Mouse (Mus musculus): ENCODE measurements around the gene Nphs1. TPM values are rescaled to one million over a fixed set of nuclear protein-coding genes. Genes with fewer than 3 reads are reported as not detected.

Gene Nphs1
- polyA plus RNA-seq, 1 experiment from 2014 or later = 1.3 TPM

- Histone ChIP-seq H3K9ac (ENCODE audit: low read length) (no peak overlapping the region), H3K9me3 (ENCODE audit: control insufficient read depth, low read length) (no peaks in the 10 kb centered on the region), H3K27ac (ENCODE audit: low read depth) (no peak overlapping the region), H3K4me1 (replicated peaks; ENCODE audit: control insufficient read depth, insufficient read depth, low read length) (no peaks in the 10 kb centered on the region), H3K4me2 (ENCODE audit: low read length) (no peak overlapping the region), H3K36me3 (ENCODE audit: control insufficient read depth, insufficient read depth, low read length) (no peaks in the 10 kb centered on the region), H3K4me3 (ENCODE audit: low read depth, low read length) (no peak overlapping the region), H3K27me3 (replicated peaks; ENCODE audit: control insufficient read depth, insufficient read depth, low read length) (no peaks in the 10 kb centered on the region)
- DNase-seq (ENCODE audit: low spot score) (peak; percentile 83), ATAC-seq (replicated peaks; ENCODE audit: low FRiP score, low TSS enrichment, low read depth) (0 out of 2 replicates have a peak, but pooled peaks have one; percentile 61)
- under 1% methylated on average over 10 of the region's 10 CpGs for WGBS
These were observed 23.9 kb upstream of the Nphs1 start for GRCm38 (mm10) chr7:30434238-30434637.

- no peaks in the 10 kb centered on the region for H3K9me3 ChIP-seq (ENCODE audit: control insufficient read depth, low read length)
- WGBS = 66% methylated on average over 10 of the region's 10 CpGs
- no peak overlapping the region for H3K9ac ChIP-seq (ENCODE audit: low read length)
- H3K4me3 ChIP-seq (ENCODE audit: low read depth, low read length) = no peak overlapping the region
- H3K4me2 ChIP-seq (ENCODE audit: low read length) = no peak overlapping the region
- H3K27ac ChIP-seq (ENCODE audit: low read depth) = no peak overlapping the region
- DNase-seq (ENCODE audit: low spot score) = no peak
- no peaks in the 10 kb centered on the region for H3K36me3 ChIP-seq (ENCODE audit: control insufficient read depth, insufficient read depth, low read length)
- ATAC-seq (replicated peaks; ENCODE audit: low FRiP score, low TSS enrichment, low read depth) = no peak
- H3K4me1 ChIP-seq (replicated peaks; ENCODE audit: control insufficient read depth, insufficient read depth, low read length) = no peaks in the 10 kb centered on the region
- H3K27me3 ChIP-seq (replicated peaks; ENCODE audit: control insufficient read depth, insufficient read depth, low read length) = no peaks in the 10 kb centered on the region
These were observed 23.4 kb upstream of the Nphs1 start for GRCm38 (mm10) chr7:30434701-30435100.

- no peak for ATAC-seq (replicated peaks; ENCODE audit: low FRiP score, low TSS enrichment, low read depth)
- H3K36me3 ChIP-seq (ENCODE audit: control insufficient read depth, insufficient read depth, low read length) = no peaks in the 10 kb centered on the region
- no peak overlapping the region for H3K27ac ChIP-seq (ENCODE audit: low read depth)
- no peaks in the 10 kb centered on the region for H3K9me3 ChIP-seq (ENCODE audit: control insufficient read depth, low read length)
- H3K4me3 ChIP-seq (ENCODE audit: low read depth, low read length) = no peak overlapping the region
- WGBS = 48% methylated on average over 9 of the region's 9 CpGs
- no peaks in the 10 kb centered on the region for H3K27me3 ChIP-seq (replicated peaks; ENCODE audit: control insufficient read depth, insufficient read depth, low read length)
- H3K9ac ChIP-seq (ENCODE audit: low read length) = no peak overlapping the region
- no peak overlapping the region for H3K4me2 ChIP-seq (ENCODE audit: low read length)
- DNase-seq (ENCODE audit: low spot score) = no peak
- no peaks in the 10 kb centered on the region for H3K4me1 ChIP-seq (replicated peaks; ENCODE audit: control insufficient read depth, insufficient read depth, low read length)
These were observed 23.0 kb upstream of the Nphs1 start for GRCm38 (mm10) chr7:30435156-30435555.

- H3K9me3 ChIP-seq (ENCODE audit: control insufficient read depth, low read length) = no peaks in the 10 kb centered on the region
- H3K4me3 ChIP-seq (ENCODE audit: low read depth, low read length) = no peak overlapping the region
- H3K9ac ChIP-seq (ENCODE audit: low read length) = no peak overlapping the region
- no peak overlapping the region for H3K27ac ChIP-seq (ENCODE audit: low read depth)
- DNase-seq (ENCODE audit: low spot score) = no peak
- no peaks in the 10 kb centered on the region for H3K4me1 ChIP-seq (replicated peaks; ENCODE audit: control insufficient read depth, insufficient read depth, low read length)
- no peak overlapping the region for H3K4me2 ChIP-seq (ENCODE audit: low read length)
- WGBS = 24% methylated on average over 10 of the region's 10 CpGs
- ATAC-seq (replicated peaks; ENCODE audit: low FRiP score, low TSS enrichment, low read depth) = no peak
- H3K36me3 ChIP-seq (ENCODE audit: control insufficient read depth, insufficient read depth, low read length) = no peaks in the 10 kb centered on the region
- no peaks in the 10 kb centered on the region for H3K27me3 ChIP-seq (replicated peaks; ENCODE audit: control insufficient read depth, insufficient read depth, low read length)
These were observed 21.2 kb upstream of the Nphs1 start for GRCm38 (mm10) chr7:30436879-30437278.

GRCm38 (mm10) chr7:30439734-30440133, 18.4 kb upstream of the Nphs1 start:
- Histone ChIP-seq H3K9ac (ENCODE audit: low read length) (no peak overlapping the region), H3K4me3 (ENCODE audit: low read depth, low read length) (no peak overlapping the region), H3K36me3 (ENCODE audit: control insufficient read depth, insufficient read depth, low read length) (no peaks in the 10 kb centered on the region), H3K4me2 (ENCODE audit: low read length) (no peak overlapping the region), H3K27me3 (replicated peaks; ENCODE audit: control insufficient read depth, insufficient read depth, low read length) (peaks cover 5% of the 10 kb centered on the region; the same call in 1 of the 2 replicates), H3K9me3 (ENCODE audit: control insufficient read depth, low read length) (no peaks in the 10 kb centered on the region), H3K4me1 (replicated peaks; ENCODE audit: control insufficient read depth, insufficient read depth, low read length) (peaks cover 7% of the 10 kb centered on the region), H3K27ac (ENCODE audit: low read depth) (no peak overlapping the region)
- 78% methylated on average over 13 of the region's 13 CpGs for WGBS
- DNase-seq (ENCODE audit: low spot score) = no peak
- ATAC-seq (replicated peaks; ENCODE audit: low FRiP score, low TSS enrichment, low read depth) = no peak

- Histone ChIP-seq H3K36me3 (ENCODE audit: control insufficient read depth, insufficient read depth, low read length) (no peaks in the 10 kb centered on the region), H3K27me3 (replicated peaks; ENCODE audit: control insufficient read depth, insufficient read depth, low read length) (peaks cover 6% of the 10 kb centered on the region), H3K4me1 (replicated peaks; ENCODE audit: control insufficient read depth, insufficient read depth, low read length) (peaks cover 9% of the 10 kb centered on the region), H3K4me3 (ENCODE audit: low read depth, low read length) (no peak overlapping the region), H3K9ac (ENCODE audit: low read length) (no peak overlapping the region), H3K27ac (ENCODE audit: low read depth) (no peak overlapping the region), H3K4me2 (ENCODE audit: low read length) (no peak overlapping the region), H3K9me3 (ENCODE audit: control insufficient read depth, low read length) (no peaks in the 10 kb centered on the region)
- DNase-seq (ENCODE audit: low spot score) (peak; percentile 77), ATAC-seq (replicated peaks; ENCODE audit: low FRiP score, low TSS enrichment, low read depth) (no peak)
- 22% methylated on average over 5 of the region's 5 CpGs for WGBS
These were observed 17.4 kb upstream of the Nphs1 start for GRCm38 (mm10) chr7:30440697-30441096.

- H3K27me3 ChIP-seq (replicated peaks; ENCODE audit: control insufficient read depth, insufficient read depth, low read length) = peaks cover 6% of the 10 kb centered on the region
- DNase-seq (ENCODE audit: low spot score) = no peak
- H3K9ac ChIP-seq (ENCODE audit: low read length) = no peak overlapping the region
- peak overlapping the region; percentile 56 for H3K4me2 ChIP-seq (ENCODE audit: low read length)
- no peak overlapping the region for H3K4me3 ChIP-seq (ENCODE audit: low read depth, low read length)
- no peaks in the 10 kb centered on the region for H3K36me3 ChIP-seq (ENCODE audit: control insufficient read depth, insufficient read depth, low read length)
- 21% methylated on average over 9 of the region's 9 CpGs for WGBS
- no peak for ATAC-seq (replicated peaks; ENCODE audit: low FRiP score, low TSS enrichment, low read depth)
- no peaks in the 10 kb centered on the region for H3K9me3 ChIP-seq (ENCODE audit: control insufficient read depth, low read length)
- H3K4me1 ChIP-seq (replicated peaks; ENCODE audit: control insufficient read depth, insufficient read depth, low read length) = peaks cover 9% of the 10 kb centered on the region
- no peak overlapping the region for H3K27ac ChIP-seq (ENCODE audit: low read depth)
These were observed 14.4 kb upstream of the Nphs1 start for GRCm38 (mm10) chr7:30443696-30444095.

- ATAC-seq (replicated peaks; ENCODE audit: low FRiP score, low TSS enrichment, low read depth) (peak; percentile 24; the same call in 1 of the 2 replicates), DNase-seq (ENCODE audit: low spot score) (no peak)
- Histone ChIP-seq H3K4me1 (replicated peaks; ENCODE audit: control insufficient read depth, insufficient read depth, low read length) (peaks cover 9% of the 10 kb centered on the region), H3K36me3 (ENCODE audit: control insufficient read depth, insufficient read depth, low read length) (no peaks in the 10 kb centered on the region), H3K27ac (ENCODE audit: low read depth) (no peak overlapping the region), H3K4me2 (ENCODE audit: low read length) (peak overlapping the region; percentile 56), H3K4me3 (ENCODE audit: low read depth, low read length) (peak overlapping the region; percentile 40), H3K9me3 (ENCODE audit: control insufficient read depth, low read length) (no peaks in the 10 kb centered on the region), H3K27me3 (replicated peaks; ENCODE audit: control insufficient read depth, insufficient read depth, low read length) (peaks cover 6% of the 10 kb centered on the region), H3K9ac (ENCODE audit: low read length) (peak overlapping the region; percentile 33; the same call in 1 of the 2 replicates)
- WGBS = under 1% methylated on average over 38 of the region's 38 CpGs
These were observed 13.8 kb upstream of the Nphs1 start for GRCm38 (mm10) chr7:30444154-30444970.
